Mouse (Mus musculus) olfactory bulb, adult 2 months (tissue): Measurements from ENCODE around the gene Glis3.

Source experiments
- CTCF ChIP-seq: fragments of 200-500 bp; IDR thresholded peaks from 2 replicates; pipeline ENCODE4 v1.5.1; 2012; ENCODE audit warnings: low read depth, mild to moderate bottlenecking, low read length, moderate library complexity; ENCODE audit not compliant: insufficient read depth
- POLR2A ChIP-seq: fragments of 200-500 bp; IDR thresholded peaks from 2 replicates; pipeline ENCODE4 v1.6.1; 2012; ENCODE audit warnings: mild to moderate bottlenecking, low read depth, low read length, moderate library complexity; ENCODE audit not compliant: insufficient read depth

GRCm38 (mm10) chr19:28503011-28503410, 176.9 kb downstream of the Glis3 start:
- no peak for TF ChIP-seq POLR2A
- TF ChIP-seq CTCF: no peak
